Mouse (Mus musculus) neural tube, embryonic 14.5 days (tissue): ENCODE results near the gene Ogg1. TPM values are rescaled to one million over a fixed set of nuclear protein-coding genes. Genes with fewer than 3 reads are reported as not detected.

Experiments used
- polyA plus RNA-seq: library from polyadenylated mRNA; unstranded; fragments of >200 nt; fragmentation: Nextera tagmentation; extraction: Ambion mirVana; gene quantifications from 2 replicates; pipeline ENCODE4 v1.2.1, GENCODE M21; 2014

Gene Ogg1
- polyA plus RNA-seq, 1 experiment from 2014 or later: 8.9 TPM

Other genes starting within 250 kb of the Ogg1 start
- 56.3 and 63.1 TPM in 2 replicates for gene Setd5, start 249.6 kb upstream of the Ogg1 start, polyA plus RNA-seq
- 21.5 and 21.9 TPM in 2 replicates for gene Lhfpl4, start 131.6 kb upstream of the Ogg1 start, polyA plus RNA-seq
- gene Mtmr14, start 89.1 kb upstream of the Ogg1 start, polyA plus RNA-seq: 30.6 and 38.3 TPM in 2 replicates
- 1.1 and 2.6 TPM in 2 replicates for gene Cpne9, start 44.7 kb upstream of the Ogg1 start, polyA plus RNA-seq
- gene Brpf1, start 19.8 kb upstream of the Ogg1 start, polyA plus RNA-seq: 14.3 and 17.8 TPM in 2 replicates
- 93.6 and 110 TPM in 2 replicates for gene Camk1, start 17.0 kb downstream of the Ogg1 start, polyA plus RNA-seq
- 66.3 and 78.5 TPM in 2 replicates for gene Tada3, start 50.9 kb downstream of the Ogg1 start, polyA plus RNA-seq
- 238 and 253 TPM in 2 replicates for gene Arpc4, start 51.1 kb downstream of the Ogg1 start, polyA plus RNA-seq
- gene Ttll3, start 62.3 kb downstream of the Ogg1 start, polyA plus RNA-seq: 8.9 and 9.1 TPM in 2 replicates
- gene Rpusd3, start 92.4 kb downstream of the Ogg1 start, polyA plus RNA-seq: 19.7 and 23.6 TPM in 2 replicates
- gene Cidec, start 108.8 kb downstream of the Ogg1 start, polyA plus RNA-seq: not detected in 2 replicates
- gene Jagn1, start 115.6 kb downstream of the Ogg1 start, polyA plus RNA-seq: 91.1 and 96.4 TPM in 2 replicates
- 0.21 and 0.28 TPM in 2 replicates for gene Il17re, start 131.5 kb downstream of the Ogg1 start, polyA plus RNA-seq
- 1.6 and 2.4 TPM in 2 replicates for gene Il17rc, start 144.5 kb downstream of the Ogg1 start, polyA plus RNA-seq
- gene Creld1, start 156.3 kb downstream of the Ogg1 start, polyA plus RNA-seq: 66.4 and 72.4 TPM in 2 replicates
- 8.4 and 9.1 TPM in 2 replicates for gene Prrt3, start 175.0 kb downstream of the Ogg1 start, polyA plus RNA-seq
- 111 and 116 TPM in 2 replicates for gene Emc3, start 204.7 kb downstream of the Ogg1 start, polyA plus RNA-seq
- gene Fancd2, start 204.7 kb downstream of the Ogg1 start, polyA plus RNA-seq: 1.2 and 1.5 TPM in 2 replicates